Mouse (Mus musculus): ENCODE data around the gene Slamf9. TPM values are rescaled to one million over a fixed set of nuclear protein-coding genes. Genes with fewer than 3 reads are reported as not detected.

Slamf9 gene
- polyA plus RNA-seq, 1 experiment from 2014 or later = not detected

GRCm38 (mm10) chr1:172500451-172501370, 25.6 kb downstream of the Slamf9 start:
- peak; percentile 55 for DNase-seq (ENCODE audit: low spot score)
- under 1% methylated on average over 56 of the region's 56 CpGs for WGBS
- Histone ChIP-seq H3K9me3 (no peaks in the 10 kb centered on the region), H3K36me3 (peaks cover 38% of the 10 kb centered on the region), H3K4me1 (replicated peaks) (peaks cover 59% of the 10 kb centered on the region), H3K27ac (peak overlapping the region; percentile 81), H3K4me3 (peak overlapping the region; percentile 56), H3K27me3 (ENCODE audit: insufficient read depth, poor library complexity, severe bottlenecking) (peaks cover 89% of the 10 kb centered on the region)

GRCm38 (mm10) chr1:172501371-172502144, 26.4 kb downstream of the Slamf9 start:
- WGBS = 30% methylated on average over 13 of the region's 13 CpGs
- peaks cover 59% of the 10 kb centered on the region for H3K4me1 ChIP-seq (replicated peaks)
- peak overlapping the region; percentile 81 for H3K27ac ChIP-seq
- DNase-seq (ENCODE audit: low spot score) = peak; percentile 38
- H3K27me3 ChIP-seq (ENCODE audit: insufficient read depth, poor library complexity, severe bottlenecking) = peaks cover 90% of the 10 kb centered on the region
- H3K9me3 ChIP-seq = no peaks in the 10 kb centered on the region
- H3K4me3 ChIP-seq = peak overlapping the region; percentile 56
- peaks cover 30% of the 10 kb centered on the region for H3K36me3 ChIP-seq

- 33% methylated on average over 13 of the region's 13 CpGs for WGBS
- H3K36me3 ChIP-seq = peaks cover 21% of the 10 kb centered on the region
- peaks cover 93% of the 10 kb centered on the region for H3K27me3 ChIP-seq (ENCODE audit: insufficient read depth, poor library complexity, severe bottlenecking)
- no peaks in the 10 kb centered on the region for H3K9me3 ChIP-seq
- peak overlapping the region; percentile 56; the same call in 1 of the 2 replicates for H3K4me3 ChIP-seq
- H3K4me1 ChIP-seq (replicated peaks) = peaks cover 59% of the 10 kb centered on the region
- peak; percentile 30 for DNase-seq (ENCODE audit: low spot score)
- H3K27ac ChIP-seq = peak overlapping the region; percentile 63
Measured at GRCm38 (mm10) chr1:172502145-172503110, 27.3 kb downstream of the Slamf9 start.

GRCm38 (mm10) chr1:172503111-172503997, 28.2 kb downstream of the Slamf9 start:
- H3K27ac ChIP-seq = peak overlapping the region; percentile 63
- WGBS = 54% methylated on average over 14 of the region's 14 CpGs
- peaks cover 62% of the 10 kb centered on the region for H3K4me1 ChIP-seq (replicated peaks)

GRCm38 (mm10) chr1:172504756-172505155, 29.6 kb downstream of the Slamf9 start:
- H3K9me3 ChIP-seq = no peaks in the 10 kb centered on the region
- DNase-seq (ENCODE audit: low spot score) = no peak
- 0 out of 2 replicates have a peak, but pooled peaks cover 5% of the 10 kb centered on the region for H3K36me3 ChIP-seq
- H3K4me3 ChIP-seq = no peak overlapping the region
- 83% methylated on average over 8 of the region's 8 CpGs for WGBS
- 0 out of 2 replicates have a peak overlapping the region, but pooled peaks have one; percentile 16 for H3K27ac ChIP-seq
- peaks cover 58% of the 10 kb centered on the region for H3K4me1 ChIP-seq (replicated peaks)
- peaks cover 75% of the 10 kb centered on the region for H3K27me3 ChIP-seq (ENCODE audit: insufficient read depth, poor library complexity, severe bottlenecking)

More at GRCm38 (mm10) chr1:172503111-172503997, 28.2 kb downstream of the Slamf9 start:
- DNase-seq (ENCODE audit: low spot score) = no peak
- Histone ChIP-seq H3K27me3 (ENCODE audit: insufficient read depth, poor library complexity, severe bottlenecking) (peaks cover 85% of the 10 kb centered on the region), H3K36me3 (peaks cover 12% of the 10 kb centered on the region), H3K4me3 (0 out of 2 replicates have a peak overlapping the region, but pooled peaks have one; percentile 10), H3K9me3 (no peaks in the 10 kb centered on the region)

- H3K4me1 ChIP-seq (replicated peaks) = peaks cover 48% of the 10 kb centered on the region
- 65% methylated on average over 5 of the region's 5 CpGs for WGBS
- H3K27me3 ChIP-seq (ENCODE audit: insufficient read depth, poor library complexity, severe bottlenecking) = peaks cover 59% of the 10 kb centered on the region
Measured at GRCm38 (mm10) chr1:172507001-172507400, 31.8 kb downstream of the Slamf9 start.

GRCm38 (mm10) chr1:172507701-172508100, 32.5 kb downstream of the Slamf9 start:
- no peak for DNase-seq (ENCODE audit: low spot score)
- Histone ChIP-seq H3K4me1 (replicated peaks) (peaks cover 44% of the 10 kb centered on the region), H3K36me3 (0 out of 2 replicates have a peak, but pooled peaks cover 5% of the 10 kb centered on the region), H3K4me3 (no peak overlapping the region), H3K27ac (no peak overlapping the region), H3K9me3 (no peaks in the 10 kb centered on the region), H3K27me3 (ENCODE audit: insufficient read depth, poor library complexity, severe bottlenecking) (peaks cover 52% of the 10 kb centered on the region)
- WGBS = 94% methylated on average over 3 of the region's 3 CpGs

More at GRCm38 (mm10) chr1:172507001-172507400, 31.8 kb downstream of the Slamf9 start:
- no peaks in the 10 kb centered on the region for H3K9me3 ChIP-seq
- H3K4me3 ChIP-seq = no peak overlapping the region
- no peak for DNase-seq (ENCODE audit: low spot score)
- H3K36me3 ChIP-seq = 0 out of 2 replicates have a peak, but pooled peaks cover 5% of the 10 kb centered on the region
- H3K27ac ChIP-seq = no peak overlapping the region

GRCm38 (mm10) chr1:172508172-172508571, 33.0 kb downstream of the Slamf9 start:
- Histone ChIP-seq H3K27me3 (ENCODE audit: insufficient read depth, poor library complexity, severe bottlenecking) (peaks cover 48% of the 10 kb centered on the region), H3K4me3 (no peak overlapping the region), H3K36me3 (0 out of 2 replicates have a peak, but pooled peaks cover 5% of the 10 kb centered on the region), H3K27ac (no peak overlapping the region), H3K4me1 (replicated peaks) (peaks cover 44% of the 10 kb centered on the region), H3K9me3 (no peaks in the 10 kb centered on the region)
- 63% methylated on average over 2 of the region's 2 CpGs for WGBS
- no peak for DNase-seq (ENCODE audit: low spot score)

- Histone ChIP-seq H3K4me1 (replicated peaks) (peaks cover 36% of the 10 kb centered on the region), H3K4me3 (no peak overlapping the region), H3K36me3 (0 out of 2 replicates have a peak, but pooled peaks cover 5% of the 10 kb centered on the region), H3K27me3 (ENCODE audit: insufficient read depth, poor library complexity, severe bottlenecking) (peaks cover 38% of the 10 kb centered on the region), H3K9me3 (no peaks in the 10 kb centered on the region), H3K27ac (no peak overlapping the region)
- WGBS = 78% methylated on average over 5 of the region's 5 CpGs
- DNase-seq (ENCODE audit: low spot score) = no peak
Measured at GRCm38 (mm10) chr1:172509235-172509634, 34.1 kb downstream of the Slamf9 start.

- Histone ChIP-seq H3K9me3 (no peaks in the 10 kb centered on the region), H3K4me1 (replicated peaks) (peaks cover 30% of the 10 kb centered on the region), H3K27me3 (ENCODE audit: insufficient read depth, poor library complexity, severe bottlenecking) (peaks cover 32% of the 10 kb centered on the region), H3K36me3 (0 out of 2 replicates have a peak, but pooled peaks cover 4% of the 10 kb centered on the region), H3K27ac (no peak overlapping the region), H3K4me3 (no peak overlapping the region)
- 46% methylated on average over 8 of the region's 8 CpGs for WGBS
- no peak for DNase-seq (ENCODE audit: low spot score)
Measured at GRCm38 (mm10) chr1:172509983-172510382, 34.8 kb downstream of the Slamf9 start.

GRCm38 (mm10) chr1:172510421-172510972, 35.3 kb downstream of the Slamf9 start:
- no peak for DNase-seq (ENCODE audit: low spot score)
- peaks cover 30% of the 10 kb centered on the region for H3K4me1 ChIP-seq (replicated peaks)
- 0 out of 2 replicates have a peak overlapping the region, but pooled peaks have one; percentile 12 for H3K27ac ChIP-seq
- H3K9me3 ChIP-seq = no peaks in the 10 kb centered on the region
- 26% methylated on average over 13 of the region's 13 CpGs for WGBS
- no peaks in the 10 kb centered on the region for H3K36me3 ChIP-seq
- peaks cover 27% of the 10 kb centered on the region for H3K27me3 ChIP-seq (ENCODE audit: insufficient read depth, poor library complexity, severe bottlenecking)
- H3K4me3 ChIP-seq = no peak overlapping the region

Measured in hindbrain, embryonic 10.5 days (tissue).